Mouse (Mus musculus) liver, embryonic 16.5 days (tissue): ENCODE results near the gene Gm21970. TPM values are rescaled to one million over a fixed set of nuclear protein-coding genes. Genes with fewer than 3 reads are reported as not detected.
A peak's percentile ranks its signal among the peaks of the same experiment; 100 is the strongest.

ENCODE experiments used
- ATAC-seq: fragments of 200-750 bp; cut with Nextera tagmentation; 2 replicates; pipeline ENCODE4 v1.8.0; 2017; ENCODE audit warnings: low read depth, mild to moderate bottlenecking, moderate number of reproducible peaks, moderate library complexity
- H3K27ac ChIP-seq: fragments of 300-500 bp; sonication (generic); 2 replicates; pipeline ENCODE4 v1.5.1; 2014; ENCODE audit warnings: mild to moderate bottlenecking, low read length
- H3K27me3 ChIP-seq: fragments of 300-500 bp; sonication (generic); 2 replicates; pipeline ENCODE4 v1.6.1; 2014; ENCODE audit warnings: low read depth, low read length, mixed read lengths; ENCODE audit not compliant: control insufficient read depth, insufficient read depth
- H3K36me3 ChIP-seq: fragments of 300-500 bp; sonication (generic); 2 replicates; pipeline ENCODE4 v1.6.1; 2014; ENCODE audit warnings: mild to moderate bottlenecking; ENCODE audit not compliant: control insufficient read depth, insufficient read depth
- H3K4me1 ChIP-seq: fragments of 300-500 bp; sonication (generic); 2 replicates; pipeline ENCODE4 v1.6.1; 2014; ENCODE audit warnings: low read depth, low read length, mixed read lengths; ENCODE audit not compliant: control insufficient read depth
- H3K4me2 ChIP-seq: fragments of 300-500 bp; sonication (generic); 2 replicates; pipeline ENCODE4 v1.6.1; 2014; ENCODE audit warnings: low read depth, low read length, mixed read lengths
- H3K4me3 ChIP-seq: fragments of 300-500 bp; sonication (generic); 2 replicates; pipeline ENCODE4 v1.5.1; 2014; ENCODE audit warnings: low read depth, mild to moderate bottlenecking, low read length
- H3K9ac ChIP-seq: fragments of 300-500 bp; sonication (generic); 2 replicates; pipeline ENCODE4 v1.6.1; 2014; ENCODE audit warnings: low read depth, low read length
- H3K9me3 ChIP-seq: fragments of 300-500 bp; sonication (generic); replicated peaks from 2 replicates; pipeline ENCODE4 v1.6.1; 2016; ENCODE audit warnings: low read length; ENCODE audit not compliant: control insufficient read depth
- WGBS: fragments of 180-500 bp; shearing (Covaris S2); extraction: QIAGEN DNeasy Blood & Tissue Kit; methylation state at CpG from one replicate; pipeline ENCODE4 v1.1.7; 2014; ENCODE audit not compliant: insufficient replicate concordance; 5-methylcytosine and 5-hydroxymethylcytosine counted together
- polyA plus RNA-seq: library from polyadenylated mRNA; unstranded; fragments of >200 nt; fragmentation: Nextera tagmentation; extraction: Ambion mirVana; gene quantifications from 2 replicates; pipeline ENCODE4 v1.2.1, GENCODE M21; 2015

Gene Gm21970
- polyA plus RNA-seq, 1 experiment from 2014 or later, result not detected

- peak overlapping the region; percentile 38 for H3K4me2 ChIP-seq
- peak overlapping the region; percentile 90 for H3K27ac ChIP-seq
- no peaks in the 10 kb centered on the region for H3K36me3 ChIP-seq
- peaks cover 60% of the 10 kb centered on the region for H3K4me1 ChIP-seq
- H3K9me3 ChIP-seq, result peaks cover 3% of the 10 kb centered on the region; the same call in 1 of the 2 replicates
- H3K27me3 ChIP-seq, result no peaks in the 10 kb centered on the region
- ATAC-seq, result peak; percentile 22; the same call in 1 of the 2 replicates
- H3K9ac ChIP-seq, result peak overlapping the region; percentile 54
- H3K4me3 ChIP-seq, result no peak overlapping the region
- 59% methylated on average over 6 of the region's 6 CpGs for WGBS
These were observed 56.0 kb downstream of the Gm21970 start for GRCm38 (mm10) chr16:91447512-91447900.

GRCm38 (mm10) chr16:91448088-91448487, 56.6 kb downstream of the Gm21970 start:
- peak overlapping the region; percentile 54 for H3K9ac ChIP-seq
- H3K27ac ChIP-seq, result peak overlapping the region; percentile 90
- H3K4me1 ChIP-seq, result peaks cover 55% of the 10 kb centered on the region

GRCm38 (mm10) chr16:91448895-91449294, 57.4 kb downstream of the Gm21970 start:
- H3K9me3 ChIP-seq, result peaks cover 2% of the 10 kb centered on the region; the same call in 1 of the 2 replicates
- peak; percentile 57 for ATAC-seq
- peak overlapping the region; percentile 90 for H3K27ac ChIP-seq
- H3K4me3 ChIP-seq, result no peak overlapping the region
- H3K4me1 ChIP-seq, result peaks cover 51% of the 10 kb centered on the region
- H3K36me3 ChIP-seq, result no peaks in the 10 kb centered on the region
- peak overlapping the region; percentile 36 for H3K9ac ChIP-seq
- 40% methylated on average over 7 of the region's 7 CpGs for WGBS
- H3K4me2 ChIP-seq, result no peak overlapping the region
- H3K27me3 ChIP-seq, result no peaks in the 10 kb centered on the region

More at GRCm38 (mm10) chr16:91448088-91448487, 56.6 kb downstream of the Gm21970 start:
- Histone ChIP-seq H3K9me3 (peaks cover 3% of the 10 kb centered on the region; the same call in 1 of the 2 replicates), H3K4me3 (no peak overlapping the region), H3K27me3 (no peaks in the 10 kb centered on the region), H3K4me2 (peak overlapping the region; percentile 38), H3K36me3 (no peaks in the 10 kb centered on the region)
- ATAC-seq, result peak; percentile 77
- WGBS, result 48% methylated on average over 5 of the region's 5 CpGs

GRCm38 (mm10) chr16:91450137-91451064, 58.9 kb downstream of the Gm21970 start:
- H3K9ac ChIP-seq, result no peak overlapping the region
- no peak overlapping the region for H3K4me2 ChIP-seq
- peak overlapping the region; percentile 41 for H3K27ac ChIP-seq
- WGBS, result 76% methylated on average over 12 of the region's 12 CpGs
- H3K4me1 ChIP-seq, result peaks cover 51% of the 10 kb centered on the region
- no peak for ATAC-seq
- H3K9me3 ChIP-seq, result no peaks in the 10 kb centered on the region
- H3K36me3 ChIP-seq, result no peaks in the 10 kb centered on the region
- H3K27me3 ChIP-seq, result no peaks in the 10 kb centered on the region
- no peak overlapping the region for H3K4me3 ChIP-seq

GRCm38 (mm10) chr16:91451949-91452348, 60.4 kb downstream of the Gm21970 start:
- Histone ChIP-seq H3K27me3 (no peaks in the 10 kb centered on the region), H3K4me1 (peaks cover 40% of the 10 kb centered on the region), H3K27ac (peak overlapping the region; percentile 51), H3K4me2 (no peak overlapping the region), H3K9me3 (no peaks in the 10 kb centered on the region), H3K36me3 (no peaks in the 10 kb centered on the region), H3K4me3 (no peak overlapping the region), H3K9ac (peak overlapping the region; percentile 4; the same call in 1 of the 2 replicates)
- 27% methylated on average over 2 of the region's 2 CpGs for WGBS
- ATAC-seq, result no peak

- ATAC-seq, result no peak
- Histone ChIP-seq H3K27ac (peak overlapping the region; percentile 51), H3K4me2 (no peak overlapping the region), H3K4me1 (peaks cover 36% of the 10 kb centered on the region), H3K9me3 (no peaks in the 10 kb centered on the region), H3K27me3 (no peaks in the 10 kb centered on the region), H3K9ac (no peak overlapping the region), H3K36me3 (no peaks in the 10 kb centered on the region), H3K4me3 (no peak overlapping the region)
- WGBS, result 39% methylated on average over 6 of the region's 6 CpGs
These were observed 60.9 kb downstream of the Gm21970 start for GRCm38 (mm10) chr16:91452363-91452896.

- 25% methylated on average over 4 of the region's 4 CpGs for WGBS
- Histone ChIP-seq H3K9ac (no peak overlapping the region), H3K4me2 (no peak overlapping the region), H3K4me1 (peaks cover 18% of the 10 kb centered on the region), H3K4me3 (no peak overlapping the region), H3K9me3 (no peaks in the 10 kb centered on the region), H3K27me3 (no peaks in the 10 kb centered on the region), H3K36me3 (no peaks in the 10 kb centered on the region), H3K27ac (no peak overlapping the region; the same call in 1 of the 2 replicates)
- ATAC-seq, result no peak
These were observed 64.3 kb downstream of the Gm21970 start for GRCm38 (mm10) chr16:91455868-91456267.

- H3K4me1 ChIP-seq, result peaks cover 30% of the 10 kb centered on the region
- peak; percentile 53; the same call in 1 of the 2 replicates for ATAC-seq
- no peaks in the 10 kb centered on the region for H3K27me3 ChIP-seq
- no peak overlapping the region for H3K4me2 ChIP-seq
- no peaks in the 10 kb centered on the region for H3K36me3 ChIP-seq
- H3K9ac ChIP-seq, result no peak overlapping the region
- 58% methylated on average over 21 of the region's 21 CpGs for WGBS
- no peaks in the 10 kb centered on the region for H3K9me3 ChIP-seq
- H3K4me3 ChIP-seq, result no peak overlapping the region
- H3K27ac ChIP-seq, result peak overlapping the region; percentile 3; the same call in 1 of the 2 replicates
These were observed 66.8 kb downstream of the Gm21970 start for GRCm38 (mm10) chr16:91458301-91458746.
